Mouse (Mus musculus): Measurements from ENCODE around the gene Cd24a.

Gene Cd24a

DNA sequence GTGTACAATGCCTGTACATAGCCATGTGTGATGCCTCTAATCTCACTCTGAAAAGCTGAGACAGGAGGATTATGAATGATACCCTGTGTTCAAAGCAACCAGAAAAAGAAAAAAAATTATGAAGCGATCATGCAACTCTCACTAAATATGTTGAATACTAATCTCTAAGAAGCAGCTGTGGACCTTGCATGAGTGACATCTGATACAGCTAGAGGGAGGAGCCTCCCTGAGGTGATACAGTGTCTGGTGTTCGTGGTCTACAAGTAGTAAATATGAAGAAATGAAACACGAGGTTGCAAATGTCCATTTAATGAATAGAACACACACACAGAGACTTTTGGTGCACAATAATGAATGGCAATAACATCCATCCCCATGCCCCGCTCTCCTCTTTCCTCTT is 52.5 kb downstream of the Cd24a start:
- no peak for DNase-seq

DNA sequence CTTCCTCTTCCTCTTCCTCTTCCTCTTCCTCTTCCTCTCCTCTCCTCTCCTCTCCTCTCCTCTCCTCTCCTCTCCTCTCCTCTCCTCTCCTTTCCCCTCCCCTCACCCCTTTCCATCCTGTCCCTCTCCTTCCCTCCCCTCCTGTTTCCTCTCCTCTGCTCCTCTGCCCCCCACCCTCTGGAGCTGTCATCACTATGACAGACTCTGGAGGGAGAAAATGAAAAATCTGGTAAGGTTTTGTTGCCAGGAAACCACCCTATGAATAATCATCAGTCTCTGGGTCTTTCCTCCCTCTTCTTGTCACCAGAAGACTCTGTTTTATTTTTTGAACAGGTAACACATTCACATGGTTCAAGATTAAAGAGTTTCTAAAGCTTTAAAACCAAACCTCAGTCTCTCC is 53.0 kb downstream of the Cd24a start:
- no peak for DNase-seq

DNA sequence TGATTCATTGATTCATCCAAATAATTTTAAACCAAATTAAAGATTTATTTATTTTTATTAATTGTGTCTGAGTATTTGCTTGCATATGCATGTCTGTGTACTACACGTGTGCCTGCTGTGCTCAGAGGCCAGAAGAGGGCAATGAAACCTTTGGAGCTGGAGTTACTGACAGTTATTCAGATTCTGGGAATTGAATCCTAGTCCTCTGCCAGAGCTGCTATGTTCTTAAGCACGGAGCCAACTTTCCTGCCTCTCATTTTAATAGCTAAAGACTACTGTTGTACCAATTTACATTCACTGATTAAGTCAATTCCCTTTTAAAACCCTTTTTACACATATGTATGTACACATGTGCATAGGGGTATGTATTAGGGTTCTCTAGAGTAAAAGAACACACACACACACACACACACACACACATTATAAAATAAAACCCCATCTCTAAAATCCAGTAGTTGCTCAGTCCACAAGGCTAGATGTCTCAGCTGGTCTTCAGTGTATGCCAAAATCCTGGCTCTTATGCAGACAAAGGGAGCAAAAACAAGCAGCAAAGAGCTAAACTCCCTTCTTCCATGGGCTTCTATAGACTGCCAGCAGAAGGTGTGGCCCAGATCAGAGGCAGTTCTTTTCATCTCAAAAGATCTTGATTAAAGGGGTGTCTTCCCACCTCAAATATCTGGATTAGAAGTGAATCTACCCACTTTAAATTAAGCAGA is 53.7 kb downstream of the Cd24a start:
- DNase-seq = no peak

DNA sequence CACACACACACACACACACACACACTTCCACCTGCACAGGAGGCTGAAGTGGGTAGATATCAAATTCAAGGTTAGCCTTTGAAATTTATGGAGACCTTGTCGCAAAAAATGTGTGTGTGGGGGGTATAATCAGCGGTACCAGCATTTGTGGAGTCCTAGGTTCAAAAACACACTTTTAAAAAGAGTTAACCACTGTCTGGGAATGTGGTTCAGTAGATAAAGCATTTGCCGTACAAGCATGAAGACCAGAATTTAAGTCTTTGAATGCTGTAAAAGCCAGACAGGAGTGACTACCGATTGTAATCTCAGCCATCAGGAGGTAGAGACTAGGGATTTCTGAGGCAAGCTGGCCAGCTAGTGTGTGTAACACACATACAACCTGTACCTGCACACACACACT is 55.0 kb downstream of the Cd24a start:
- no peak for DNase-seq

Measured in embryo, embryonic 11 days (tissue).